Mouse (Mus musculus): ENCODE measurements around the gene Stat1.

Gene Stat1

DNA sequence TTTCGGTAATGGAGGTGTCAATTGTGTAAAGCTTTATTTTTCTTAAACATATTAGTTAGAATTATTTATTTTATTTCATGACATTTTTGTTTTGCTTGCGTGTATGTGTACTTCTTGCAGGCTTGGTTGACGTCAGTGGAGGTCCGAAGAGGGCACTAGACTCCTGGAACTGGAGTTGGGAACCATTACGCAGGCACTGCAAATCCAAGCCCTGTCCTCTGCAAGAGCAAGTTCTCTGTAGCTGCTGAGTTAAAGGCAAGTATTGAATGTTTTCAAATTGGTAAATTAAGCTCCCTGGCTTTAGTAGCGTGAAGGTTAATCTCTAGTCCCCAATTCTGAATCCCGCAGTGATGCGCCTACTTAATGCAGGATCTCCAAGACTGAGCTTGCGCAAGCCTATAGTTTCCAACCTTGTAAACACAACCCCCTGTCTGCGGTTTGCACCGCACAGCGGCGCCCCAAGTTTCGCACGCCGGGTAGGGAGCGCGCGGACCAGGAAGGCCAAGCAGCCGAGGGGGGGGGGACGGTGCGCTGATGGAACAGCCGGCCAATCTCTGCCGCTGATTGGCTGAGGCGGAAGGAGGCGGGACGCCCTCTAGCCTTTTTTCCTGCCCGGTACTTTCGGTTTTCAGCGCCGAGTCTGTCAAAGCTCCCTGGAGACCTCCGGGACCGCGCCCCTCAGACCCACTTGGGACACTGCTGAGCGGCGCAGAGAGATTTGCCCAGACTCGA is at the start of gene Stat1:
TSS of gene Stat1 (plus strand) at position 581 of the 732 bp plus-strand sequence.
- in situ Hi-C loops (cut with MseI, MboI): no loop called here

DNA sequence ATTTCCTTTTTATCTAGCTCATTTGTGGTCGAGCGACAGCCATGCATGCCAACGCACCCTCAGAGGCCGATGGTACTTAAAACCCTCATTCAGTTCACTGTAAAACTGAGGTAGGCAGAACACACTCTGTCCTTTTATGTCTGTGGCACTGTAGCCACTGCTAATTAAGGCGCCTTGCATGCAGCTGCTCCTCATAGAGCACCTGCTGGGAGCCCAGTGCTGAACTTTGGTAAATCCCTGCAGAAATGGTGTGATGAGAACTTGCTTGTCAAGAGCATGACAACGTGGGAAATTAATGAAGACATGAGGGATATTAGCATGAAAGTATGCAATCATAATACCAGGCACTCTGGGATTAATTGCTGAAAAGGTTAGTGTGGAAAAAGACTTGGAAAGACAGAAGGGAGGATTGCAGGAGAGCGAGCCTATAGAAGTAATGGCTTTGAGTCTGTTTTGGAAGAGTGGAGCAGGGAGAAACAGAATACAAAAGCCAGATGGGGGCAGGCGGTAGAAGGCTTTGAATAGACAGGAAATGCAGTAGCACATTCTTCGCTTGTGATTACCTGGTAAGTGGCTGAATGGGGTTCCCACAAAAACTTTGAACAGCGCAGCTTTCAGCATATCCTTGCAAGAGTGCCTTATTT is 39.4 kb upstream of the Stat1 start:
- in situ Hi-C loops (cut with MseI, MboI): no loop called here

DNA sequence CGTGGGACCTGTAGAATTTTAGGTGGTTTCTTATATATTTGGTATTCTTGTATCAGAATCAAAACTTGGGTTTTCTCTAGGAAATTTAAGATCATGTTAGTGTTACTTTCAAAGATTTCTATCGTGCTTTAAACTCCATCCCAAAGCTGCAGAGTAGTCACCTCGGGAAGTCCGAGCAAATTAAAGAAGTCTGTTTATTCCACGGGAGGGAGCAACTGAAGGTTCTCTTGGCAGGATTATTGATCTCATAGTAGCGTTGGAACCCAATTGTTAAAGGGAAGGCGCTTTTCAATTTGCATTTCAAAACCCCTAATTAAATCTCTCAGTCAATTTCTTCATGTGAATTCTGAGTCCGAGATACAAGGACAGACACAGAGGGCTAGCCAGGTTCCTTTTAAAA is 38.9 kb upstream of the Stat1 start:
- in situ Hi-C loops (cut with MseI, MboI): no loop called here

DNA sequence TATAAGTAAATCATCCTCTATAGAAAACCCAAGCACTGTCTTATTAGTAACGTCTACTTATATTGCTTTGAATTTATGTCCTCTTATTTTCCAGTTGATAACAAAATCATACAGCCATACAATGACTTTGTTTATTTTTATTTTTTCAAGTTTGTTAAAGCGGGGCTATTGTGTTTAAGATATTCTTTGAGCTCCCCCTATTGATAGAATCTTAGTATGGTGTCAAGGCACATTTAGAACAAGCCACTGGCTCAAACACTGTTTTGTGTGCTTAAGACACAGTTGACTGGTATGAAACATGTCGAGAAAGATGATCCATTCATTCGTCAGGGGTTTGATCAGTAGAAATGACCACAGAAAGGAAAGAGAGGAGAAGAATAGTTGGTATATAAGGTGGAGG is 33.0 kb upstream of the Stat1 start:
- in situ Hi-C loops (cut with MseI, MboI): loop anchor here in 1 of 2 experiments (5.0 kb wide), 1 partner anchor 79 kb away; no protein-coding TSS in a partner anchor

DNA sequence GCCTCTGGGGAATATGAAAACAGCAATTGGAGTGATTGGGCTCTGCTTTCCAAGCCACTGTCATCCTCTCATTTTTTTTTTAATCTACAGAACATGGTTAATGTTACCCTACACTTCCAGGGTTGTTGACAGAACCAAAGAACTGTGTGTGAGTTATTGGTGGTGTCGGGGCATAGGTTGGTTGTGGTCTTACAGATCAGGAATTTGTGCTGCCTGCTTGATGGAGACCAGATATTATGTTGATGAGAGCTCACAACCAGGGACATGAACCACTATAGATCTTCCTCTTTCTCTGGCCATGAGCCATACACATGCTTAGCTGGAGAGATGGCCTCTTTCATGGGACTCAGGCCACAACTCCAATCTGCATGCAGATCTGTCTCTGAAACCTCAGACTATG is 32.1 kb upstream of the Stat1 start:
- in situ Hi-C loops (cut with MseI, MboI): loop anchor here in 1 of 2 experiments (5.0 kb wide), 1 partner anchor 80 kb away; no protein-coding TSS in a partner anchor

DNA sequence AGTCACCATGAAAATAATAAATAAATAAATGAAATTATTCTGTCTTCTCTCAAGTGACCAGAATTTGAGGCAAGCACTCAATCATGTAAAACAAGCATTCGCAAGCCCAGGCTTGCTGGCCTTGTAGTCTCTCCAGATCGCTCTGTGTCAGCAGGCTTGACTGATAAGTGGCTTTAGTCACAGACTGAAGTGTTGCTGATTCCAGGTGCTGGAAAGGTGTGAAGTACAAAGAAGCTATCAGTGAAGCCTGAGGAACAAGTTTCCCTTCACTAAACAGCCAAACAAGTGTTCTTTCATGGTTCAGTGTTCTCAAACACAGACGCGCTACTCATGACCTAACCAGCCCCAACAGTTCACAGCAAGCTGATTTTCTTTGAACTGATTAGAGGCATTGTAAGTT is 30.6 kb upstream of the Stat1 start:
- in situ Hi-C loops (cut with MseI, MboI): loop anchor here in 1 of 2 experiments (5.0 kb wide), 1 partner anchor 81 kb away; no protein-coding TSS in a partner anchor

DNA sequence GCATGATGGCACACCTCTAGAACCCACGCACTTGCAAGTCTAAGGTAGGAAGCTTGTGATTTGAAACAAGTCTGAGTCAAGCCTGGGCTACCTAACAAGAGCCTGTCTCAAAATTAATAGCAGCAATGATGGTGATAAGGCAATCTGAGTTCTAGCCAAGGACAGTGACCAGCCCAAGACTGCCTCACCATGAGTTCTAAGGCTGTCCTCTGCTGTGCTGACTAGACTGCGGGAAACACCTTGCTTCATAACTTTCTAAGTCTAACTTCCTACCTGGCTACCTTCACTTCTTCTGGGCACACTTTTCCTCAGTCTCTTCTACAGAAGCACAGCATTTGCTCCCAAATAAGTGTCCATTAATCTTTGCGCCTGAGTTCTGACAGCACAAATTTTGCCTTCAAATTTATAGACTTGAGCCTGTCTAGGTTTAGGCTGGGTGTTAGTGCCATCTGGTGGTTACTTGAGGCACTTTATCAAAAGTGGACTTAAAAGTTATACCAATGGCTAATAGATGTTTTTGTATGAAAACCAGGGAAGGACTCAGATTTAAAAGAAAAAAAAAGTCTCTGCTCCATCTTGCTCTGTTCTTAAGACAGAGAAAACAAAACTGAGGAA is 20.5 kb upstream of the Stat1 start:
- in situ Hi-C loops (cut with MseI, MboI): no loop called here

DNA sequence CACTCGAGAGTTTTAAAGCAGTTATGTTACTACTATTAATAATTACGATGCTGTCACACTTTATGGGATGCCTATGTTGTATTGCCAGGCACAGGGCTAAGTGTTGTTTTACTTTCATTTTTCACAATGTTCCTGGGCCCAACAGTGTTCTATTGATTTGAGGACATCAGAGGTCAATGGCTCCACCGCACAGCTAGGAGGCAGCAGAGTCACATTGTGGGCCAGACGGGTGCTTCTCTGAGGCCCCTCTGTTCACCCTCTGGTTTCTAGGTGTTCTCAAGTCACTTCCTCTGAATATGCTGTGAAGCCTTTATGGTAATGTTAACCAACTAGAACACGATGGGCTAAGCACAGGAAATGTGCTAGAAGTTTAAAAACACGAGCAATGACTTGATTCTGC is 18.7 kb upstream of the Stat1 start:
- in situ Hi-C loops (cut with MseI, MboI): no loop called here

DNA sequence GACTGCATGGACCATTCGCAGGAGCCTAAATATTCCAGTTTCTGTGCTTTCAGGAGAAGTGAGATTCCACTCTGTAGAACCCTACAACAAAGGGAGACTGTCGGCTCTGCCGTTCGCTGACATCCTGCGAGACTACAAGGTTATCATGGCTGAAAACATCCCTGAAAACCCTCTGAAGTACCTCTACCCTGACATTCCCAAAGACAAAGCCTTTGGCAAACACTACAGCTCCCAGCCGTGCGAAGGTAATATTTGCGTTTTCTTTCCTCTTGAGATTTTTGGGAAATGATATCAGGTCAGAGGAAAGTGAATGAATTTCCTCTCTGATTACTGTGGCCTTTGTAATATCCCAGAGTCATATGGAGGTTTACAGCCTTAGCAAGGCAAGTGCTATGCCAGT is 16.4 kb upstream of the Stat1 start:
- in situ Hi-C loops (cut with MseI, MboI): no loop called here

DNA sequence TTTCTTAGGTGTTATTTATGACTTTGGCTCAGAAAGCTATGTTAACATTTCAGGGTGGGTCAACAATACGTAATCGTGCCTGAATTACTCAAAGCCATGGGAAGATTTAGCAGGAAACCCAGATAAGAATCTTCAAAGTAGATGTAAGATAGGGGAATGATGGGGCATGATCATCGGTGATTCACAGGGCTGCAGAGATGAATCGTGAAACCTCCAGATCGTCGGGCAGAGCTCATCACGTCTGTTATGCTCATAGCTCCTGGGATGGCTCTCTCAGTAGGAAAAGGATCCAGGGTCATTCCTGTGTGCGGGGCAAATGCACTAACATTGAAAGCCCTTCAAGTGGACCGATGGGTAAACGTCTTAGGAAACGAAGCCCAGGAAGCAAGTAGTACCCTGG is 12.0 kb upstream of the Stat1 start:
- in situ Hi-C loops (cut with MseI, MboI): no loop called here

DNA sequence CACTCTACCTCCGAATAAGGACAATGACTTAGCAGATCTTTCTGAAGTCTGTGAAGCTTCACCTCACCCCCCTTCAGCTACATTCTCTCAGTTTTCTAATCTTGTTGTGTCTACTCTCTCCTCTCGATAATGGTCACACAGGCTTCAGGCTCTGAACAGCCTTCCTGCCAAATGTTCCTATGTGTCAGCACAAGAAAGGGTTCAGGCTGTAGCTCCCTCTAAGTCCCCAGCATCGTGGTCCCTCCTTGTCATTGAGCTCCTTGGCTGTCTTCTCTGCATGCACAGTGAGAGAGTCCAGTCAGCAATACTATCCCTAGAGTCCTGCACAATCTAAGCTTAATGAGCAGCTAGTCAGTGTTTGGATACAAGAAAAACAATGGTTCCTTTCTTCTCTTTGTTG is 8.0 kb upstream of the Stat1 start:
- in situ Hi-C loops (cut with MseI, MboI): no loop called here

DNA sequence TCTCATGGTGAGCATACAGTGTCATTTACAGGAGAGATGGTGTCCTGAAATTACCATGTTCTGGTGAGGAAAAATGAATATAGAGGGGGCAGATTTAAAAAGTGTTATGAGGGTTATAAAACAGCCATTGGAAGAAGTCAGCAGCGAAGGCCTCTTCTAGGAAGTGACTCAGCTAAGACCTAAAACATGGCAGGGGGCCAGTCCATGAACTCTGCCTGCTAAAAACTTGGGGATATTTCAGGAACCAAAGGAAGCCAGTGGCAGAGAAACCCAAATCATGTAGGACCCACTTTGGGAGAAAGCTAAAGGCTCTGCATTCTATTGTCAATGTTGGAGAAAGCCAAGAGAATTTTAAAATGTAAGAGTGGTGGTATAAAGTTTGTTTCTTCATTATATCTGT is 6.9 kb upstream of the Stat1 start:
- in situ Hi-C loops (cut with MseI, MboI): no loop called here

DNA sequence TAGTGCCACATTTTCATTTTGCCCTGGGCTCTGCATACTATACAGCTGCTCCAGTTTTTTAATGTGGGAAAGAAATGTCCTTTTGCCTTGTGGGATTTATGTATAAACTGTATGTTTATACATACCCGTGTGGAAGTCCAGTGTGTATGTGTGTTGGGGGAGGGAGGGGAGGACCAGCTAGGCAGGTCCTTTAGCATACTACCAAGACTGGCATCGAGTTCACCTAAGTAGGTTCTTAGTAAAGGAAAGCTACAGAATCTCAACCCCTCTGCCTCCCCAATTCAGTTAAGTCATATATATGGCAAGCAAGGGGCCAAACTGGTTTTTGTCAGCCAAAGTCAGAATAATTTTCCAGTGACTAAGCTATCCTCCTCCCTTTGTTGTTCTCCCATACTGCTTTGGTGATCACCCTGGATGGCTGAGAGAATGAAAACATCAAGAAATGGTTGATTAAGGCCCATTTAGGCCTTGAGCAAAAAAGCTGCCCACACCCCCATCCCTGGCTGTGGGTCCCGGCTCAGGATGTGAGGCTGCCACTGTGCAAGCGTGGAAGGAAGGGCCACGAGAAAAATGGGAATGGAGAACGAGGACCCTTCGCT is 6.1 kb upstream of the Stat1 start:
- in situ Hi-C loops (cut with MseI, MboI): no loop called here

DNA sequence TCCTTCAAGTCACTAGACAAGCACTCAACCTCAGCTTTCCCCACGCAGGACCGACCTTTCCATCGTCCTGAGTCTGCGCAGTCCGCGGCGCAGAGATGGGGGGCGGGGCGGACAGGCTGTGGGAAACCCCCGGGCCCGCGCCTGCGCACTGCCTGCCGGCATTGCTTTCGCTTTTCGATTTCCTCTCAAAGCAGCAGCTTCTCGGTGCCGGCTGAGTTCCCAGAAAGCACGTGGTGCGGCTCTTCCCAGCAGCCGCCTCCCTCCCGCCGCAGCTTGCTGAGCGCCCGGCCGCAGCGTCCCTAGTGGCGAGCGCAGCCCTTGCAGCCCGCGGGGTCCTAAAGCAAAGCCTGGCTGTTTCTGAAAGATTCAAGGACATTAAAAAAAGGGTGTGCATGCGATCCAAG is 5.6 kb upstream of the Stat1 start:
- in situ Hi-C loops (cut with MseI, MboI): no loop called here

DNA sequence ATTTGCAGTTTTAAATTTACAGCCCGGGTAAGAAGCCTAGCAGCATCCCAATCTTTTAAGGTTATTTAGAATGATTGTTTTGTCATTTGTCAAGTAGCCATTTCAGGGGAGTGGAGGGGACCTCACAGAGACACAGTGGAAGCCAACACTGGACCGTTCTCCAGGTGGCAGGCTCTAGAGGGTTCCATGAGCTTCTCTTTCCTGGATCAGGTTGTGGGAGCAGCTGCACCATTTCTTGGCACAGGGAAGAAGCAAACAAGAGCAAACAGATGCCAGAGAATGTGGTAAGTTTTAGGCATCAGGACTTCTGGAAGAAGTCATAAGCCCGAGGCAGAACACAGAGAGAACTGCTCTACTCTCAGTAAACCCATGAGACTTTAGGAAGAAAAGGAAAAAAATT is 2.8 kb upstream of the Stat1 start:
- in situ Hi-C loops (cut with MseI, MboI): no loop called here

DNA sequence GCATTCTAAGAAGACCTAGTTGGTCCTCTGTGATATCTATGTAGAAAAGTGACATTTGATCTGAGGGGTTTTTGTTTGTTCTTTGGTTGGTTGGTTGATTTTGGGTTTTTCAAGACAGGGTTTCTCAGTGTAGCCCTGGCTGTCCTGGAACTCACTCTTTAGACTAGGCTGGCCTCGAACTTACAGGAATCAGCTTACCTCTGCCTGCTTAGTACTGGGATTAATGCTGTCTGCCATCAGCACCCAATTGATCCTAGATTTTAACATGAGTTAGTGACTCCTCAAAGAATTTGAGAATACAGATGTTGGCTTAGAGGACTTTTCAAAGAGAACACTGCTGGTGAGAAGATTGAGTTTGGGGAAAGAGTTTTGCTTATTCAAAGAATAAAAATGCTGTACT is 1.5 kb upstream of the Stat1 start:
- in situ Hi-C loops (cut with MseI, MboI): no loop called here

DNA sequence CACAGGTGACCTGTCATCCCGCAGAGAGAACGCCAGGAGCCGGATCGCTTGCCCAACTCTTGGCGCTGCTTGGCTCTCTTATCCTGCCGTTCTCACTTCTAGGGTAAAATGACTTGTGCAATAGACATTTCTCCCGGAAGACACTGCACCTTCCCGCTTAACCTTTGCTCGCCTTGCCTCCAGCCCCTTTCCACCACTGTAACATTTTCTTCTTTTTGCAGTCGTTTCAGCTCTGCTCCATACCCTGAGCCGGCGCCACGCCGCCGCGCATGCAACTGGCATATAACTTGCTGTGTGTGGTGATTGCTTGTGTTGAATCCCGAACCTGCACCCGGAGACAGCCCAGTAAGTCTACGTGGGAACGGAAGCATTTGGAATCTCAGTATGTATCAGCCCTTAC is 451 bp downstream of the Stat1 start:
- in situ Hi-C loops (cut with MseI, MboI): no loop called here

DNA sequence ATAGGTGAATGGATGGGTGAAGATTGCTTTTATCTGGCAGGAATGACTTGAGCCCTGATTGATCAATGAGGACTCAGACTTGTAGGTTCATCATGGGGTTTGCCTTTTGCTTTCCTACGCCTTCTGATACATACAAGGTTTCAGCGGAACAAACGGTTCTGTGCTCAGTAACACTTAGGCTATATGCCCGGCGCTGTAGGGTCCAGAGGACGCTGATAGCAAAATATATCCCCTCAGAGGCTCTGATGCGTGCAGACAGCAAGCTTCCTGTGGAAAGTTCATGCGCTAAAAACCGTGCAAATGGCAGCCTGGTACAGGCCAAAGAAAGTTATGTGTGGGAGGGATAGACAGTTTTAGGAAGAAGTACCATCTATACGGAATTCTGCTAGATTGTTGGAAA is 951 bp downstream of the Stat1 start:
- in situ Hi-C loops (cut with MseI, MboI): no loop called here

DNA sequence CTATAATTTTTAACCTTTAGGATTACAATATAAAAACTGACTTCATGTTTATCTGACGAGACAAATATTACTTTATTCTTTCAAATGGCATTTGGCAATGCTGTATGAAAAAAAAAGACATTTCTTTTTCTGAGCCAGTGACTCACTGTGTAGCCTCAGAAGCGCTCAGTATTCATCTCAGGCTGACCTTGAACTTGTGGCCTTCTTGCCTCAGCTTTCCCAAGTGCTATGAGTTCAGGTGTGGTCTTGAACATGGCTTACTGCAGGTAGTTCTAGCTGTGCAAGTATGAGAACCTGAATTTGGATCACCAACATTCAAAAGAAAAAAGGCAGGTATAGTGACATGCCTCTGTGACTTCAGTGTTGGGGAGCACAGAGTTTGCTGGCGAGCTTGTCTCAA is 1.8 kb downstream of the Stat1 start:
- in situ Hi-C loops (cut with MseI, MboI): no loop called here

DNA sequence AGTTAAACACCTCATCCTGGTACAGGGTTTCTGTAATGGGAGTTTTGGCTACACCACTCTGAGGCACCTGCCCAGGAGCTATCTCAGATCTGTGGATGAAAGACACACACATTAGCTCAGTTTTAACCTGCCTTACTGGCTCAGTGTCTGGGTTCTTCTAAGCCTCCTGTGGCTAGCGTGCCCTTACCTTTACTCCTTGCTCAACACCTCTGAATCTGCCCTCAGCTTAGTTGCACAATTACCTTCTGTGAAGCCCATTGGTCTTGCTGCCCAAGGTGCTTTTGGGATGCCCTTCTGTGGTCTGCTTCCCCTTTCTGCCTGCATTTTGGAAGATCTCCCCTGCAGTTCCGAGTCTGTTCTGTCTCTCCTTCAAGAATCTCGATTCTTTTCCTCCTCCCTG is 5.6 kb downstream of the Stat1 start:
- in situ Hi-C loops (cut with MseI, MboI): no loop called here

DNA sequence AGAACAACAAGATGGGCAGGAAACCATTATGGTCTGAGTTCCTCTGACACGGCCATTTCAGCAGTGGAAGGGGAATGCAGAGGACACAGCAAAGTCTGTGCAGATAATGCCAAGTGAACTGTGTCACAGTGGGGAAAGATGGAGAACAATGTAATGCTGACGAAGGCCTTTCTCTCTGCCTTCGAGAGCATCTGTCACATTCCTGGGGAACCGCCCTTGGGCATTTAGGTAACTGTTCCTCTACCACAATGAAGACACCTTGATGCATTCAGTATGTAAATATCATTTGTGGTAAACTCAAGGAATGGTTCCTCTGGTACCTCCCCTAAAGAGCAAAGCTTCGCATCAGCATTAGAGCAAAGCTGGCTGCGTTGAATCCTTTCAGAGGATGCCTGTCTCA is 8.1 kb downstream of the Stat1 start:
- in situ Hi-C loops (cut with MseI, MboI): no loop called here

DNA sequence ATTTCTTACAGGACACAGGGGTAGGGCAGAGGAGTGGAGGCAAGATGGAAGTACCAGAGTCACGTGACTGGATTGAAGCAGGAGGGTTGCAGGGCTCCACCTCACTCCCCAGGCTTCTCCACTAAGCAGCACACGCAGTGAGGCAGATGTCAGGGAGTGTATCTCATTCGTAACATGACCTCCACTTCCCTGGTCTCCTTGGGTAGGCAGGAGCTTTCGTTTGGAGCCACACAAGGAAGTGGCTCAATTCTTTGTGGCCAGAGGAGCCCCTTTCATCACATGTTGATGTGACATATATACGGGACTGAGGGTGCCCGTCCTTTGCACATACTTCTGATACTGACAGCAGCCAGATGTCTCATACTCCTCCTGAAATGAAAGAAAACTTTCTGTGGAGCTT is 10.6 kb downstream of the Stat1 start:
- in situ Hi-C loops (cut with MseI, MboI): no loop called here

Data from mouse trophoblast stem cell (cell line).